Mouse (Mus musculus): ENCODE measurements around the gene Atad5. TPM values are rescaled to one million over a fixed set of nuclear protein-coding genes. Genes with fewer than 3 reads are reported as not detected.
"Not testable (repeated sequence)": the region's sequence is repeated elsewhere in the genome, so short reads cannot be mapped to it uniquely, and the experiment has no call there.

Gene Atad5
- total RNA-seq, 2 experiments from 2014 or later: 3.8 to 4.7 TPM

GRCm38 (mm10) chr11:80176911-80177895, 88.0 kb downstream of the Atad5 start:
- DNase-seq (ENCODE audit: low spot score in 2 of 2): peak in 1 of 2 experiments; percentile 36

GRCm38 (mm10) chr11:80178316-80178715, 89.1 kb downstream of the Atad5 start:
- no peak for DNase-seq (ENCODE audit: low spot score in 2 of 2)

GRCm38 (mm10) chr11:80181021-80181749, 92.0 kb downstream of the Atad5 start:
- DNase-seq (ENCODE audit: low spot score in 2 of 2): no peak

GRCm38 (mm10) chr11:80183054-80183704, 94.0 kb downstream of the Atad5 start:
- not testable (repeated sequence) for DNase-seq (ENCODE audit: low spot score in 2 of 2)

GRCm38 (mm10) chr11:80183705-80184255, 94.6 kb downstream of the Atad5 start, which contains the start of gene Rnf135:
TSS of gene Rnf135 (plus strand) at chr11:80183851.
- DNase-seq (ENCODE audit: low spot score in 2 of 2): peak; percentile 71 to 81

- no peak for DNase-seq (ENCODE audit: low spot score in 2 of 2)
Measured at GRCm38 (mm10) chr11:80184531-80185071, 95.4 kb downstream of the Atad5 start.

Other genes starting within 250 kb of the Atad5 start
- 10 to 100 TPM; 35.9 to 36.3 TPM for gene Utp6, start 127.0 kb upstream of the Atad5 start, total RNA-seq (2021)
- gene Suz12, start 96.3 kb upstream of the Atad5 start, total RNA-seq (2021): 10 to 100 TPM; 31.4 to 34.5 TPM
- gene Crlf3, start 8.4 kb upstream of the Atad5 start, total RNA-seq (2021): 10 to 100 TPM; 18.3 to 22.1 TPM
- gene Tefm, start 52.8 kb downstream of the Atad5 start, total RNA-seq (2021): 10 to 100 TPM; 11.3 to 12.7 TPM
- 10 to 100 TPM; 10.3 to 11.0 TPM for gene Adap2, start 64.7 kb downstream of the Atad5 start, total RNA-seq (2021)
- gene Rnf135, start 94.5 kb downstream of the Atad5 start, total RNA-seq (2021): 1 to 10 TPM; 3.5 to 4.6 TPM
- gene Rhot1, start 119.6 kb downstream of the Atad5 start, total RNA-seq (2021): 10 to 100 TPM; 61.6 to 64.6 TPM
- gene Rhbdl3, start 211.5 kb downstream of the Atad5 start, total RNA-seq (2021): 10 to 100 TPM; 28.0 to 28.9 TPM